8 mouse cellular contexts compared by ENCODE assay signal in genomic region chr2:121354378-121354777, GRCm38 (mm10). TPM values are rescaled to one million over a fixed set of nuclear protein-coding genes. Genes with fewer than 3 reads are reported as not detected.
DNase-seq lines count a peak whose midpoint lies in the region; ATAC-seq and TF ChIP-seq lines count a peak whose summit lies in the region.

No protein-coding gene starts in this region.

- no peak overlapping the region for H3K27ac ChIP-seq in kidney, embryonic 16.5 days (ENCODE audit: low read length)
- peak overlapping the region; percentile 89 for H3K27ac ChIP-seq in brown adipose tissue, adult 24 weeks (replicated peaks; ENCODE audit: low read depth, low read length)
- peak overlapping the region; percentile 82; the same call in 1 of the 2 replicates for H3K27ac ChIP-seq in hindbrain, postnatal 0 days

- peak overlapping the region; percentile 82 for H3K9ac ChIP-seq in kidney, embryonic 16.5 days (replicated peaks; ENCODE audit: low read length)
- H3K9ac ChIP-seq in hindbrain, postnatal 0 days (replicated peaks; ENCODE audit: low read length) = peak overlapping the region; percentile 73

- intact Hi-C loops in gastrocnemius, postnatal 14 days (cut with DNase I; ENCODE audit: low total_unique reads) = no loop called here

- no peaks in the 10 kb centered on the region for H3K9me3 ChIP-seq in kidney, embryonic 16.5 days (ENCODE audit: low read length)
- H3K9me3 ChIP-seq in hindbrain, postnatal 0 days (ENCODE audit: low read length) = no peaks in the 10 kb centered on the region

- H3K4me2 ChIP-seq in kidney, embryonic 16.5 days (replicated peaks; ENCODE audit: low read depth, low read length) = peak overlapping the region; percentile 84
- peak overlapping the region; percentile 87 for H3K4me2 ChIP-seq in hindbrain, postnatal 0 days (ENCODE audit: low read depth, low read length)

- no peak for ATAC-seq in kidney, embryonic 16.5 days (ENCODE audit: low FRiP score, low TSS enrichment)
- ATAC-seq in hindbrain, postnatal 0 days = no peak

- H3K36me3 ChIP-seq in kidney, embryonic 16.5 days (ENCODE audit: insufficient read depth, low read length) = no peaks in the 10 kb centered on the region
- peaks cover 11% of the 10 kb centered on the region; the same call in 1 of the 2 replicates for H3K36me3 ChIP-seq in hindbrain, postnatal 0 days (ENCODE audit: insufficient read depth, low read length)

- 2% methylated on average over 6 of the region's 6 CpGs for WGBS in kidney, embryonic 16.5 days
- WGBS in hindbrain, postnatal 0 days = 4% methylated on average over 6 of the region's 6 CpGs

- TF ChIP-seq CTCF in hindbrain, postnatal 0 days (IDR thresholded peaks at IDR 0.05; ENCODE audit: low read depth) = no peak

- peak overlapping the region; percentile 76 for H3K4me3 ChIP-seq in kidney, embryonic 16.5 days (ENCODE audit: low read length)
- H3K4me3 ChIP-seq in brown adipose tissue, adult 24 weeks (ENCODE audit: insufficient read depth, low read depth, low read length) = peak overlapping the region; percentile 94
- H3K4me3 ChIP-seq in hindbrain, postnatal 0 days (ENCODE audit: low read length) = peak overlapping the region; percentile 69

- H3K27me3 ChIP-seq in kidney, embryonic 16.5 days (ENCODE audit: insufficient read depth, low read length) = peaks cover 14% of the 10 kb centered on the region
- no peaks in the 10 kb centered on the region for H3K27me3 ChIP-seq in hindbrain, postnatal 0 days (ENCODE audit: insufficient read depth, low read length)

- no peak for DNase-seq in kidney, adult 11 months
- DNase-seq in hindbrain, postnatal 0 days (ENCODE audit: low spot score) = no peak
- DNase-seq in naive thymus-derived CD4-positive, alpha-beta T cell, adult 2 months (ENCODE audit: low read depth) = peak; percentile 36
- DNase-seq in adrenal gland, postnatal 4 days (ENCODE audit: low spot score in 2 of 2) = no peak
- no peak for DNase-seq in gastrocnemius, postnatal 14 days
- DNase-seq in cerebellum, postnatal 10 days = no peak

- peaks cover 16% of the 10 kb centered on the region for H3K4me1 ChIP-seq in kidney, embryonic 16.5 days (ENCODE audit: insufficient read depth, low read length)
- H3K4me1 ChIP-seq in brown adipose tissue, adult 24 weeks (ENCODE audit: control insufficient read depth, insufficient read depth, insufficient read length, low read length) = peaks cover 2% of the 10 kb centered on the region; the same call in 1 of the 2 replicates
- H3K4me1 ChIP-seq in hindbrain, postnatal 0 days (ENCODE audit: insufficient read depth, low read length) = peaks cover 6% of the 10 kb centered on the region

RNA-seq across cellular contexts. Expression of gene Ppip5k1, which starts 0.8 kb away (rescaled TPM):
- 14.4 and 15.8 TPM in 2 replicates for polyA plus RNA-seq in kidney, embryonic 16.5 days (2015; fragmentation: Nextera tagmentation; extraction: Ambion mirVana)
- polyA plus RNA-seq in brown adipose tissue, adult 24 weeks (2012; ENCODE audit: insufficient read depth, insufficient read length, missing spikeins) = 64.8 and 79.2 TPM in 2 replicates
- total RNA-seq in hindbrain, postnatal 0 days (2014; rRNA removed) = 12.8 and 13.5 TPM in 2 replicates
- 16.6 and 17.8 TPM in 2 replicates for polyA plus RNA-seq in hindbrain, postnatal 0 days (2015; fragmentation: Nextera tagmentation; extraction: Ambion mirVana)
- 10 to 100 TPM; 26.1 to 28.0 TPM for total RNA-seq in adrenal gland, postnatal 4 days (2021)
- total RNA-seq in gastrocnemius, postnatal 14 days (2021) = 10 to 100 TPM; 30.8 to 34.8 TPM

RNA-seq across cellular contexts. Expression of gene Ckmt1, which starts 3.1 kb away (rescaled TPM):
- 28.2 and 34.6 TPM in 2 replicates for polyA plus RNA-seq in kidney, embryonic 16.5 days (2015; fragmentation: Nextera tagmentation; extraction: Ambion mirVana)
- not detected in 2 replicates for polyA plus RNA-seq in brown adipose tissue, adult 24 weeks (2012; ENCODE audit: insufficient read depth, insufficient read length, missing spikeins)
- 139 and 161 TPM in 2 replicates for total RNA-seq in hindbrain, postnatal 0 days (2014; rRNA removed)
- polyA plus RNA-seq in hindbrain, postnatal 0 days (2015; fragmentation: Nextera tagmentation; extraction: Ambion mirVana) = 167 and 168 TPM in 2 replicates
- 10 to 100 TPM; 10.5 to 15.2 TPM for total RNA-seq in adrenal gland, postnatal 4 days (2021)
- under 1 TPM in 1 of 2 experiments, not detected in 1; 0.44 TPM for total RNA-seq in gastrocnemius, postnatal 14 days (2021)

RNA-seq across cellular contexts. Expression of gene Strc, which starts 32.6 kb away (rescaled TPM):
- not detected in 2 replicates for polyA plus RNA-seq in kidney, embryonic 16.5 days (2015; fragmentation: Nextera tagmentation; extraction: Ambion mirVana)
- not detected in 2 replicates for polyA plus RNA-seq in brown adipose tissue, adult 24 weeks (2012; ENCODE audit: insufficient read depth, insufficient read length, missing spikeins)
- total RNA-seq in hindbrain, postnatal 0 days (2014; rRNA removed) = 0.07 TPM in 1 of 2 replicates, not detected in the other
- polyA plus RNA-seq in hindbrain, postnatal 0 days (2015; fragmentation: Nextera tagmentation; extraction: Ambion mirVana) = 0.03 TPM in 1 of 2 replicates, not detected in the other
- total RNA-seq in adrenal gland, postnatal 4 days (2021) = not detected
- not detected for total RNA-seq in gastrocnemius, postnatal 14 days (2021)

RNA-seq across cellular contexts. Expression of gene Pdia3, which starts 59.2 kb away (rescaled TPM):
- 838 and 877 TPM in 2 replicates for polyA plus RNA-seq in kidney, embryonic 16.5 days (2015; fragmentation: Nextera tagmentation; extraction: Ambion mirVana)
- polyA plus RNA-seq in brown adipose tissue, adult 24 weeks (2012; ENCODE audit: insufficient read depth, insufficient read length, missing spikeins) = 92.2 and 124 TPM in 2 replicates
- 47.4 and 56.8 TPM in 2 replicates for total RNA-seq in hindbrain, postnatal 0 days (2014; rRNA removed)
- polyA plus RNA-seq in hindbrain, postnatal 0 days (2015; fragmentation: Nextera tagmentation; extraction: Ambion mirVana) = 291 and 296 TPM in 2 replicates
- 100 to 1,000 TPM; 400 to 403 TPM for total RNA-seq in adrenal gland, postnatal 4 days (2021)
- 10 to 100 TPM; 64.0 to 86.2 TPM for total RNA-seq in gastrocnemius, postnatal 14 days (2021)

RNA-seq across cellular contexts. Expression of gene Catsper2, which starts 59.2 kb away (rescaled TPM):
- polyA plus RNA-seq in kidney, embryonic 16.5 days (2015; fragmentation: Nextera tagmentation; extraction: Ambion mirVana) = 2.0 and 3.0 TPM in 2 replicates
- polyA plus RNA-seq in brown adipose tissue, adult 24 weeks (2012; ENCODE audit: insufficient read depth, insufficient read length, missing spikeins) = 3.6 and 4.5 TPM in 2 replicates
- 2.1 and 3.3 TPM in 2 replicates for total RNA-seq in hindbrain, postnatal 0 days (2014; rRNA removed)
- 4.3 and 4.9 TPM in 2 replicates for polyA plus RNA-seq in hindbrain, postnatal 0 days (2015; fragmentation: Nextera tagmentation; extraction: Ambion mirVana)
- 1 to 10 TPM; 3.9 to 5.3 TPM for total RNA-seq in adrenal gland, postnatal 4 days (2021)
- 1 to 10 TPM; 2.1 to 2.4 TPM for total RNA-seq in gastrocnemius, postnatal 14 days (2021)
